Mouse (Mus musculus) kidney, postnatal 10 days (tissue): ENCODE data around the gene Gm10100.
"Not testable (repeated sequence)": the region's sequence is repeated elsewhere in the genome, so short reads cannot be mapped to it uniquely, and the experiment has no call there.

ENCODE experiments used
- DNase-seq: peaks from one replicate; pipeline ENCODE4 v3.0.0; 2021; ENCODE audit warnings: mixed read lengths

Gene Gm10100

DNA sequence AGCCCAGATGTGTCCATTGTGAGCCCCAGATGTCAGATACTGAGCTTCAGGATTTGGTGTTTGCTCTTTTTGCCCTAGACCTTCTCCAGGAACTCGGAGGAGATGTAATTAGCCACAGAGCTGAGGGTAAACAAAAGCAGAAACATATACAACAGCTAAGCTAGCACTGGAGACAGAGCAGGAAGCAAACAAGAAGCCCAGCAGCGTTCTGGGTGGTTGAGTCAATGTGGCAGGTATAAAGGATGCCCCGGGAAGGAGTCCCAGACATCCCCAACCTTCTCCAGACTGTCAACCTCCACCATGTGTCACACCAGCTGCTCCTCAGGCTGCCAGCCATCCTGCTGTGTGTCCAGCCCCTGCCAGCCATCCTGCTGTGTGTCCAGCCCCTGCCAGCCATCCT lies at the start of gene Gm10100:
TSS of gene Gm10100 (plus strand) at position 301 of the 400 bp plus-strand sequence.
- no peak for DNase-seq

- no peak for DNase-seq
Measured at GRCm38 (mm10) chr10:77677562-77677961, 48.7 kb upstream of the Gm10100 start.

DNA sequence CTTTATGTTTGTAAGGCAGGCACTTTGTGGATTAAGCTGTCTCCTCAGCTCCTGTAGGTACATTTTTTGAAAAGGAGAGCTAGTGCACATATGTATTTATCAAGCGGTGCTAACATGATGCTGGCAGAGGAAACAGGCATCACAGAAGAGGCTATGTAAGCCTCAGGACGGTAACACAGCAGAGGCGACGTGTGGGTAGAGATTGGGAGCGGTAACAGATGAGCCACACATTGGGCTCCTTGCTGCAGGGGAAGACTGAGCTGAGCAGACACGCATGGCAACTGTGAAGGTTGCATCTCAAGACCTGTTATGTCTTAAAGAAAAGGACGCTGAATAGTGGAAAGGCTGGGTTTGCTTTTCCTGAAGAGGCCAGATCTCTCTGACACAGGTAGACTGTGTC lies 43.3 kb upstream of the Gm10100 start:
- DNase-seq: no peak

DNA sequence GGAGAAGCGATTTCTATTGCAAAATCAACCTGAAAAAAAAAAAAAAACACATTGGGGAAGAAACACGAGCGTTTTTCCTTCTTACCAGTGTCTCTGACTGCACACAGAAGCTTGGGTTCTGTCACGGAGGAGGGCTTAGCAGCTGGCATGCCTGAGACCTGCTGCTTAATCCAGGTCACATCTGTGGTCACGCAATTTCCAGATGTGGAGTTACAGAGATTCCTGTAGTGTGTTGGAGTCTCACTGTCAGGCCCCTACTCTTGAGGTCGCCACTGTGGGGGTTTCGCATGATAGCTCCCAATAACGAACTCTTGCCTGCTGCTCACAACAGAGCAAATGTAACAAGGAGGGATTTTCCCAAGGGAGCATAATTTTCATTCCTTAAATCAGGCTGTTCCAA lies 42.1 kb upstream of the Gm10100 start:
- no peak for DNase-seq

DNA sequence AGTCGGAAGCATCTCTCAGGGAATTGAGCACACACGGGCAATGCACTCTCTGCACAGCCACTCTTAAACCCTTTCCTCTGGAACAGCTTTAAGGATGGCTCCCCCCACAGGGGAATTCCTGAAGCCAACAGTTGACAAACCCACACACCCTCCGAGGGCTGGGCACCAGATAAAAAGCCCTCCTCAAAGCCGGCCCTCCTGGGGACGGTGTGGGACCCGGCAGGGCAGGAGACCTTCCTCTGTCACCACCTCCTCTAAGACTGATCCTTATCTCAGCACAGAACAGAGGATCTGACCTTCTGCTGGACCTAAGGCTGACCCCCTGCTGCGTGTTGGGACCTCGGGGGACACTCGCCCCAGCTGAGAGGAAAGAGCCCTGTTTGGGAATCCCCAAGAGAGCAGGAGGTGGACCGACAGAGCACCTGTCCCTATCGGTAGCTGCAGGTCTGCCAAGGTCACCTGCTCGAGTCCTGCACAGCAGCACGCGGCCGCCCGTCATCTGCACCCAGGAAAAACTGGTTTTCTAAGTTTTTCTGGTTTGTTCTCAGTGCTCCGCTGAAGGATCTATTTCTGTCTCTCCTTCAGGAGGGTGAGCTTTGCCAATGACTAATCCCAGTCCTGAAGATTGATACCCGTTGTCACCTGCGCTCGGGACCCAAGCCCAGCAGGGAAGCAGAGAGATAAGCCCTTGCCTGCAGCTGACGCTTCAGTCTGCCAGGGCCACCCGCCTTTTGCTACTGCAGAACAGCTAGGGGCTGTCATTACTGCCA lies 40.2 kb upstream of the Gm10100 start, which contains the start of gene Tspear:
TSS of gene Tspear (plus strand) at position 675 of the 770 bp plus-strand sequence.
- no peak for DNase-seq

- no peak for DNase-seq
Measured at GRCm38 (mm10) chr10:77687021-77687420, 39.3 kb upstream of the Gm10100 start.

- not testable (repeated sequence) for DNase-seq
Measured at GRCm38 (mm10) chr10:77690356-77690807, 35.9 kb upstream of the Gm10100 start, which contains the start of gene Gm19402. TSS of gene Gm19402 (minus strand) at chr10:77690757.

- DNase-seq: no peak
Measured at GRCm38 (mm10) chr10:77697133-77697532, 29.2 kb upstream of the Gm10100 start, which contains the start of gene Gm9508. TSS of gene Gm9508 (minus strand) at chr10:77697233.

- no peak for DNase-seq
Measured at GRCm38 (mm10) chr10:77706326-77706725, 20.0 kb upstream of the Gm10100 start, which contains the start of gene Gm10272. TSS of gene Gm10272 (plus strand) at chr10:77706626.

DNA sequence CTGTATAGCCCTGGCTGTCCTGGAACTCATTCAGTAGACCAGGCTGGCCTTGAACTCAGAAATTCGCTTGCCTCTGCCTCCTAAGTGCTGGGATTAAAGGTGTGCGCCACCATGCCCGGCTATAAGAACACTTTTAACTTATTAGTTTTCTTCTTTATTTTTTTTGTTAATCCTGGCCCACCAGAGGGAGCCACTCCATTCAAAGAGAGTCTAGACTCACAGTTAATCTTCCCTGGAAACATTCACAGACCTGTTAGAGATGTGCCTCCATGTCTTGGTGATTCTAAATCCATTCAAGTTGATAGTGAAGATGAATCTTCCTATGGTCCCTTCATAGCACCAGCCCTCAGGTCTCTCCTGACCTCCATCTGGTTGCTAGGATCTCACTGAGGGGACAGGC lies 16.5 kb upstream of the Gm10100 start:
- DNase-seq: no peak

- DNase-seq: not testable (repeated sequence)
Measured at GRCm38 (mm10) chr10:77711157-77711556, 15.1 kb upstream of the Gm10100 start, which contains the start of gene Gm10024. TSS of gene Gm10024 (plus strand) at chr10:77711457.

DNA sequence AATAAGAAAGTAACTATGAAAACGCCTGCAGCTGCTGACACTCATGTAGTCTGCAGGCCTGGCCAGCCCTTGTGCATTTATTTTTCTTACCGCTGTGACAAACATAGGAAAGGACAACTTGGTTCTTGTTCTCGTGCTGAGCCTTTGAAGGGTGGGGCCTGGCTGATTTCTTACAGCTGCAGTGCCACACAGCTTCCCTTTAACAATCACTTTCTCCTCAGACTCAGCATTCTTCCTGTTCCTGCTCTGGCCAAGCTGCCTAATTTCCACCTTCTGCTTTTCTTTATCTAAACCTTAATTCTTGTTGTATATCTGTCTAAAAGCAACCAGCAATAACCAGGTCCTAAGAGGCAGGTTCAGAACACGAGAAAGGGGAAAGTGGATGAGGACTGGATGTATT lies 12.6 kb upstream of the Gm10100 start:
- DNase-seq: no peak

GRCm38 (mm10) chr10:77715507-77715906 lies 10.8 kb upstream of the Gm10100 start, which contains the start of gene Gm10142:
TSS of gene Gm10142 (plus strand) at chr10:77715807.
- DNase-seq: no peak

- not testable (repeated sequence) for DNase-seq
Measured at GRCm38 (mm10) chr10:77720299-77720698, 6.0 kb upstream of the Gm10100 start, which contains the start of gene Krtap12-1. TSS of gene Krtap12-1 (plus strand) at chr10:77720599.

DNA sequence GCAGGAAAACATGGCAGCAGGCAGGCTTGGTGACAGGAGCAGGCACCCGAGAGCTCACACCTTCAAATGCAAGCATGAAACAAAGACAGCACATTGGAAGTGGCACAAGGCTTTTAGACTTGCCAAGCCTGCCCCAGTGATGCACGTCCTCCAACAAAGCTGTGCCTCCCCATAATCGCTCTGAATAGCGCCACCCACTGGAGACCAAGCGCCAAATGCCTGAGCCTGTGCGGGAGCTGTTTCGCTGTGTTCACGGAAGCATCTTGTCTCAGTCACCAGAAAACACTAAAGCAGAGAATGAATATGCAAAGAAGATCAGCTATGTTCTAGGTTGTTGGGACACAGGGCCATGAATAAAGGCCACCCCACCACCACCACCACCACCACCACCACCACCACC lies 1.4 kb upstream of the Gm10100 start:
- no peak for DNase-seq

GRCm38 (mm10) chr10:77728280-77728679 lies 2.0 kb downstream of the Gm10100 start:
- DNase-seq: no peak

DNA sequence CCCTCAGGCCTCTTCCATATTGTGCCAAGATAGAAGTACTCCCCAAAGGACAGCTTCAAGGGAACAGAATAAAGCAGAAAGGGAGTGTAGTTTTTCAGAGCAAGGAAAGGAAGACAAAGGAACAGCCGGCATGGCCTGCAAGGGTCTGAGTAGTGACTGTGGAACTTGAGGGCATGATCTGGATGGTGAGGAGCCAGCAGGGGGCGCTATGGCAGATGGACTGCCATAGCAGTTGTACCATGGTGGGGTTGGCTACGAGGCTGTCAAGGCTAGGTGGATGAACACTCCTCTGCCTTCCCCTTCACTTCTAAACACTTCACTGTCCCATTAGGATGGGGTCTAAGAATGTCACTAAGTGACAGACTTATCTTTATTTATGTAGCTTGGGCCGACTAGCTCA lies 3.0 kb downstream of the Gm10100 start:
- peak; percentile 26 for DNase-seq

- no peak for DNase-seq
Measured at GRCm38 (mm10) chr10:77735928-77736327, 9.6 kb downstream of the Gm10100 start.

GRCm38 (mm10) chr10:77738929-77739328 lies 12.6 kb downstream of the Gm10100 start:
- DNase-seq: no peak

GRCm38 (mm10) chr10:77741924-77742688 lies 15.8 kb downstream of the Gm10100 start, which contains the start of gene Gm18596:
TSS of gene Gm18596 (minus strand) at chr10:77742638.
- not testable (repeated sequence) for DNase-seq

- DNase-seq: not testable (repeated sequence)
Measured at GRCm38 (mm10) chr10:77750686-77751085, 24.4 kb downstream of the Gm10100 start.

- not testable (repeated sequence) for DNase-seq
Measured at GRCm38 (mm10) chr10:77751254-77751653, 25.0 kb downstream of the Gm10100 start, which contains the start of gene Gm9736. TSS of gene Gm9736 (minus strand) at chr10:77751354.

- not testable (repeated sequence) for DNase-seq
Measured at GRCm38 (mm10) chr10:77752312-77752711, 26.0 kb downstream of the Gm10100 start.
